Mouse (Mus musculus): Measurements from ENCODE around the gene Gm10840.
"Not testable (repeated sequence)": the region's sequence is repeated elsewhere in the genome, so short reads cannot be mapped to it uniquely, and the experiment has no call there.

Gm10840 gene

DNA sequence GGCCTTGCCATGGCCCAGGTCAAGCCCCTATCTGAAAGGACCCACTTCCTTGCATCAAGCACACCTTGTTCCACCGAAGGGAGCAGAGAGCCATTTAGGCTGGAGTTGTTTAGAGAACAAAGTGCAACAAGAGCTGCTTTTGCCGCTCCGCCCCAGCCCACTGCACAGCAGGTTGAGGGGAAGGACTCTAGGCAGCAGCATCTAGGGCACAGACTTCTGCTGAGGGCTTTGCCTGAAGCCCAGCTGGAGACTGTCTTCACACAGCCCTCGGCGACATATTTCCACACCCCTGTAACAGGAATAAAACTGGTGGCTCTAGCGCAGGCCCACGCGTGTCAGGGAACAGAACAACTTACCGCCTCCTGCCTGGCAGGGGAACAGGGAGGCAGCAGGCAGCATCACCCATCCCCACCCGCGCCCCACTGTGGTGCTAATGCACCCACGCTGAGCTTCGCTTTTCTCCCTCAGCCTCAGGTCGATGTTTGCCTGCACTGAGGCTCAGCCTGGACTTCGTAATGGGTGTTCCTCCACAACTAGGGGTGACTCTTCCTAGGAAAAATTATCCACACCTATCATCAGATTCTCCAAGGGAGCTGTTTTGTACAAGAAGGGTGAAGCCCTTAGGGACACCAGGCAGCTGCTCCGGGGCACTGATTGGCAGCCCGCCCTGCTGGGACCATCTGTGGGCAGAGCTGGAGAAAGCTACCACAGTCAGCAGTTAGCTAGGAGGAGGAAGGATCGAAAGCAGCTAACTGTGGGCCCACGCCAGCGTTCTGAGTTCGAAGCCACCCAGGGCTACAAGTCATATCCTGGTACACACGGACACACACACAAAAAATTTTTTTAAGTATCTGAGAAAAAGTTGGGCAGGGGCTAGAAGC, at the start of gene Gm10840, which contains the start of gene Limd2:
Gene Gm10840, plus strand, starts transcription at position 10 of the 881 bp plus-strand sequence.
Gene Limd2, minus strand, starts transcription at position 20 of the 881 bp plus-strand sequence.
- peak; percentile 79 for DNase-seq

DNA sequence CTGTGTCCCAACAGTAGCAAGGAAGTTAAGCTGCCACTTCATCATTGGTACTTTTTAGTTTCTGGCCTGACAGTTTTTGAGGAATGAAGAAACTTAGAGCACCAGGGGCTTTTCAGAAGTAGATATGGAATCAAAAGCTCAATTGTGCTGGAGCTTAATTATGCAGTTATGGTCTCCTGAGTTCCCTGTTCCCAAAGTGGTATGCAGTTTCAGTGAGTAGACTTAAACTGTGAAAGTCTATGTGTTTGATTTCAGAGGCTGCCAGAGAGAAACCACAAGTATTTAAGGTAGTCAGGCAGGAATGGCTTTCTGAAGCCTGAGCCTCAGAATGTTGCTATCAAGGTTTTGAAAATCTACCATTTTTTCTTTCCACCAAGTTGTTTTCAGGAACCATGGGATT, 49.0 kb upstream of the Gm10840 start:
- no peak for DNase-seq

DNA sequence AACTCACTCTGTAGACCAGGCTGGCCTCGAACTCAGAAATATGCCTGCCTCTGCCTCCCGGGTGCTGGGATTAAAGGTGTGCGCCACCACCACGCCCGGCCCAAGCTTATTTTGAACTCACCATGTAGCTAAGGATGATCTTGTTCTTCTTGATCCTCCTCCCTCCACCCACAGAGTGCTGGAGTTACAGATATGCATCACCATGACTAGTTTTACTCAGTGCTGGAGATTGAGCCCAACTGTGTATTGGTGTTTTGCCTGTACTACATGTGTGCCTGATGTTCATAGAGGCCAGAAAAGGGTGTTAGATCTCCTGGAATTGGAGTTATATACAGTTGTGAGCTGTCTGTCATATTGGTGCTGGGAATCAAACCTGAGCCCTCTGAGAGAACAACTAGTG, 38.4 kb upstream of the Gm10840 start:
- DNase-seq = no peak

DNA sequence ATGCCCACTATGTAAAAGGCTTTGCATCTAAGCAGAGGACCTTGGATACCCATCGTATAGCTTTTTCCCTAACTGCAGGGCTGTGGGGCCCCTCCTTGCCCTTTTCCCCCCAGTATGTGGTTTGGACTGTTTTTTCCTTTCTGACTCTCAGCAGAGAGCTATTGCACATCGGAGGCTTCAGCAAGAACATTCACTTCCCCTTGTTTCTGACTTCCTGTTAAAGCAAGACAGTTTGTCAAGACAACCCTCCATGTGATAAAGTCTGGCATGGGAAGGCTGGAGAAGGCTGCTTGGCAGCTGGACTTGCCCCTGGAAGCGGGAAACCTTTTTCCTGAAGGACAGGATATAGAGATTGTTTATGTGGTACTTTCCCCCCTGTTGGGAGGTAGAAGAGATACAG, 37.9 kb upstream of the Gm10840 start:
- no peak for DNase-seq

DNA sequence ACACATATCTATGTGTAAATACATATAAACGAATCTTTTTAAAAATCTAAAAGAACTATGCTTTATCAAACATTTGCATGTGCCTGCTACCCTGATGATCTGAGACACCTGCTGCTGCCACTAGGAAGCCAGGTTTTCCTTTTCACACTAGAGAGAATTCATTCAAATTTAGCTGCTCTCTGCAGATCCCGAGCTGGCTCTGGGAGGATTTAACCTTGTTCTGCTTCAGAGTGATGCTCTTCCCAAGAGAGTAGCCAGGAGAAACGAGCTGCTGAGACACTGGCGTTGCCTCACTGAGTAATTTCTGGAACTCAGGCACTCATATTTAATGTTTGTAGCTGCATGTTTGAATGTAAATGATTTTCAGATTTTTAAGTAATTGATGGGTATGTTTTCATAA, 35.9 kb upstream of the Gm10840 start:
- no peak for DNase-seq

DNA sequence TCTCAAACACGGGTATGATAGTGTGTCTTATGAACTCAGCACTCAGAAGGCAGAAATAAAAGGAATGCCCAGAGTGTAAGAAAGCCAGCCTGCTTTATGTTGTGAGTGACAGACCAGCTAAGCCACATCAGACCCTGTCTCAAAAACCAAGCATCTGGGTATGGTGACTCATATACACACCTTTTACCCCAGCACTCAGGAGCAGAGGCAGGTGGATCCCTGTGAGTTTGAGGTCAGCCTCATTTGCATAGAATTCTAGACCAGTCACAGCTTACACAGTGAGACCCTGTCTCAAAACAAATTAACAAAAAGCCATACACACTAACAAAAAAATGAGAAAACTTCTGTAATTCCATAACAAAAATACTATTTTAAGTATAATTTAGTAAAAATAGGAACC, 34.8 kb upstream of the Gm10840 start:
- no peak for DNase-seq

DNA sequence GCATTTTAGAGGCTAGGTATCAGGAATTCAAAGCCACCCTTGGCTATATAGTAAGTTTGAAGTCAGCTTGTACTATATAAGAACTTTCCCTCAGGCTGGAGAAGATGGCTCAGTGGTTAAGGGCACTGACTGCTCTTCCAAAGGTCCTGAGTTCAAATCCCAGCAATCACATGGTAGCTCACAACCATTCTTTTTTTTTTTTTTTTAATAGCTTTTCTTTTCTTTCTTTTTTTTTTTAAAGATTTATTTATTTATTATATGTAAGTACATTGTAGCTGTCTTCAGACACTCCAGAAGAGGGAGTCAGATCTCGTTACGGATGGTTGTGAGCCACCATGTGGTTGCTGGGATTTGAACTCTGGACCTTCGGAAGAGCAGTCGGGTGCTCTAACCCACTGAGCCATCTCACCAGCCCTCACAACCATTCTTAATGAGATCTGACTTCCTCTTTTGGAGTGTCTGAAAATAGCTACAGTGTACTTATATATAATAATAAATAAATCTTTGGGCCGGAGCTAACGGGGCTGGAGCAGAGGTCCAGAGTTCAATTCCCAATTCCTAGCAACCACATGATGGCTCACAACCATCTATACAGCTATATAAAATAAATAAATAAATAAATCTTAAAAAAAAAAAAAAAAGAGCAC, 33.8 kb upstream of the Gm10840 start:
- not testable (repeated sequence) for DNase-seq

DNA sequence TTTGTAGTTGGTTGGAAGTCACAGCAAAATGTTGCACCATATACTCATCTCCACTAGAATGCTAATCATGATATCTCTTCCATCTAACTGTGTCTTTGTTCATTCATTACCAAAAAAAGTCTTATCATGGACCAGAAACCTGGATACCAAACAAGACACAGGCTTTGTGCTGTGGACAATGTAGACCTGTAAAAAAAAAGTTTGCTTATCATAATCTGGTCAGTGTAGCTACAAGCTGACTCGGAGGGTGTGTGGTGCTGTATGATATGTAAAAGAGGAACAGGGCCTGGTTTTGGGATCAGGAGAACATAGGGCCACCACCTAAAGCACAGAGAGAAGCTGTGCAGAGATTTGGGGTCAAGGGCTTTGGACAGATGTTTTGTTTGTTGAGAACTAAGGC, 31.2 kb upstream of the Gm10840 start:
- no peak for DNase-seq

DNA sequence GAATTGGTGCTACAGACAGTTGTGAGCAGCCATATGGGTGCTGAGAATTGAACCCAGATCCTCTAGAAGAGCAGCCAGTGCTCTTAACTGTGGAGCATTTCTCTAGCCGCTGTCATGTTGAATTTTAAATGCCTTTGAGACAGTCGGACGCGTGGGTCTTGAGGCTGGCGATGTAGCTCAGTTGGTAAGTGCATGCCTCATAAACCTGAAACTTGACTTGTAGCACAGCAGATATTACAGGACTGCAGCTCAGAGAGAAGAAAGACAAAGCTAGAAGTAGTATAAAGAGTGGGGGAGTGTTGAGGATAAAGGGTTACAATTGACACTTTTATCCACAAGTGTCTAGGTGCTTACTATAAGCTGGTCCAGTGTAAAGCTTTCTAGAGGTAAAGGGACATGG, 28.1 kb upstream of the Gm10840 start:
- DNase-seq = no peak

DNA sequence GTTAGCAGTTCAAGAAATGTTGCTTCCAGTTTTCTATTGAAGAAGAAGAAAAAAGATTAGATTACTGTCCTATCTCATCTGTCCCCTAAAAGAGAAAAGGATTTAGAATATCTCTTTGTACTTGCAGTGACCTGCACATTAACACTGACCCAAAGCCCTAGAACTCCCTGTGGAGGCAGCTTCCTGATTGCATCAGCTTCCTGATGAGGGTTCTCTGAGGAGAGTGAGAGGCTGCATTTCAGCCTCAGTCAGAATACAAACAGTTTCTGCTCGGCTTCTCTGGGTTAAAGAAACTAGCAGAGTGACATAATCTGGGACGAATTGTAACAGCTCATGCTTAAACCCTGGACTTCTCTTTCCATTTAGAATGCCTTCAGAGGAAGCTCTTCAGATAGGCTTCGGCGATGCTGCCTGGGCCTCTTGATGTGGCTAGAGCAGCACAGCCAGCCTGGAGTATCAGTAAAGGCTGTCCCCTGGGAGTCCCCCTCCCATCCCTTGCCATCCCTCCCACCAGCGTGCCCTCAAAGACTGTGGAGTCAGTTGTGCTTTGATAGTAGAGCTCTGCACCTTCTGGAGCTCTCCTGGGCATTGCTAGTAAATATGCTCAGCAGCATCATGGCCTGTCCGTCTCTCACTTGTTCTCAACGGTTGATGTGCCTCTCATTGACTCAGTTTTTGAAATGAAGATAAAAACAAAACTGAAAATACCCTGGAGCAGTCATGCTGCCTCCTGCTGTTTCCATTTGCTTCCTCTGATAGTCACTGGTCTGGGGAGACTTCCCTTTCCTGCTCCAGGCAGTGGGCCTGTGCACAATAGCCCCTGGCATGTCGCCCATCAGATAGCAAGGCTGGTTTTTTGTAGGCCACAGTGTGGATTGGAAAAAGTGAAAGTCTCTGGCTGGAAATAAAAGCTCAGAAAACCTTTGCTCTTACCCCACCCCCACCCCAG, 25.8 kb upstream of the Gm10840 start:
- DNase-seq = peak; percentile 61

DNA sequence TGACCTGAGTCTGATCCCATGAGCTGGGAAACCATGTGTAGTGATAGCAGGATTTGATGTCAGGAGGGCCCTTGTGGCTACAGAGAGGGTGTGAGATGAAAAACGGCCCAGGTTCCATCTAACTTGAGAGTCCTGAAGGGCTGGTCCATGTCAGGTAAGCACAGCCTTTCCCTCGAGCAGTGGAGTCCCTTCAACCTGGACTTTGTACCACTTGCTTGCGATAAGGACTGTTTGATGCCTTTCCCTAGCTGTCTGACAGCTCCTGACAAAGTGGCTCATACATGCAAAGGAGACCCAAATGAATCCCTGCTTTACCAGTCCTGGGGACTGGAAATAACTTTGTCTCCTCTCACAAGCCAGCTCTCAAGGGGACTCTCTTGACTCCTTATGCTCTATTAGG, 9.4 kb upstream of the Gm10840 start:
- DNase-seq = no peak

DNA sequence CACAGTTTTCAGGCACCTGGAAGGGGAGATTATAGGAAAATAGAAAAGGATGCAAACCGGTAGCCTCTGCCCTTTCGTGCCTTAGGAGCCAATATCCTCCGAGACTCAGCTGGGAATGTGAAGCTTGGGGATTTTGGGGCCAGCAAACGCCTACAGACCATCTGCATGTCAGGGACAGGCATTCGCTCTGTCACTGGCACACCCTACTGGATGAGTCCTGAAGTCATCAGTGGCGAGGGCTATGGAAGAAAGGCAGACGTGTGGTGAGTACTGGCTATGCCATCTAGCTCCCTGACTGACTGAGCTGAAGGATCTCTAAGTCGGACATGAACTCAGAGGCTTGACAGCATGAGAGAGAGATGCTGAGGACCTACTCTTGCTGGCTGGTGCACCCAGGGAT, 8.5 kb upstream of the Gm10840 start:
- no peak for DNase-seq

DNA sequence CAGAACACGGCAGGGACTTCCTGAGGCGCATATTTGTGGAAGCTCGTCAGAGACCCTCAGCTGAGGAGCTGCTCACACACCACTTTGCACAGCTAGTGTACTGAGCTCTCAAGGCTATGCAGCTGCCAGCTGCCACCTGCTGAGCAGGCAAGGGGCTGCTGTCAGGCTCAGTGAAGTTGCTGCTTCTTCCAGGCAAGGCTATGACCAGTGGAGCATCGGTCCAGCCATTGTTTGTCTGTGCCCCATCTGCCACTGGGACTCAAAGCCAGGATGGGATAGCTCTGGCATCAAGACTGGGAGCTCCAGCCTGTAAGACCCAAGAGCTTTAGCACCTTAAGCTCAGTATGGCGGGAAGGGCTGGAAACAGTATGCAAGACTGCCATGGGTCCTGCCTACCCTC, 6.6 kb upstream of the Gm10840 start:
- DNase-seq = no peak

DNA sequence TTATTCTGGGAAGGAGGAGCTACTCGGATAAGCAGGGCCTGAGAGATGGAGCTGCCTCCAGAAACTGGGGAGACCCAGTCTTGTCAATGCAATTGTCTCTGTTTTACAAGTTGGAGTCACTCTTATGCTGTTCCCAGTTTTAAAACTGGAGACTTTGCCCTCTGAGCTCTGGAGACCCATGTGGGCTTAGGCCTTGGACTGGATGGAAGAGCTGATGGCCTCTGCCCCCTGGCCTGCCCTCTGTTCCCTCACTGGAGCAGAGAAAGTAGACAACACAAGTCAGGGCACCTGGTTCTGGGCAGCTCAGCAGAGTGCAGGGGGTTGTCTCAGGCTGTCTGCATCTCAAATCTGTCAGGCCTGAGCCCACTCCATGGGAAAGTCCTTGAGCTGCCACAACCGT, 5.9 kb upstream of the Gm10840 start:
- DNase-seq = no peak

DNA sequence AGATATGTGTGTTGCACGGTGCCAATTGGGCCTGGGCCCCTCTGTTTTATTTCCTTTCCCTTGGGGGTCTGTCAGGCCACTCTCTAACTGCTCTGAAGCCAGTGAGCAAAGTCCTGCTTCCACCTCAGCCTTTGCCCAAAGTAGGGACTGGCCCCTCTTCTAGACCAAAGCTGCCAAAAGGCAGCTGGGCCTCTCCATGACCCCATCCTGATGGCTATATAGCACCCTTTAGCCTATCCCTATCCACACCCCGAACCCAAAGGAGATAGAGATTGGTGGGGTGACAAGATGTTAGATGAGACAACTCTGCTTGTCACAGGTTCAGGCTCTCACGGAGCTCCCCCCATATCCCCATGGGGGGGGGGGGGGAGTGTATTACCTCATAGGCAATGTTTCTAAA, 4.9 kb upstream of the Gm10840 start:
- DNase-seq = no peak

DNA sequence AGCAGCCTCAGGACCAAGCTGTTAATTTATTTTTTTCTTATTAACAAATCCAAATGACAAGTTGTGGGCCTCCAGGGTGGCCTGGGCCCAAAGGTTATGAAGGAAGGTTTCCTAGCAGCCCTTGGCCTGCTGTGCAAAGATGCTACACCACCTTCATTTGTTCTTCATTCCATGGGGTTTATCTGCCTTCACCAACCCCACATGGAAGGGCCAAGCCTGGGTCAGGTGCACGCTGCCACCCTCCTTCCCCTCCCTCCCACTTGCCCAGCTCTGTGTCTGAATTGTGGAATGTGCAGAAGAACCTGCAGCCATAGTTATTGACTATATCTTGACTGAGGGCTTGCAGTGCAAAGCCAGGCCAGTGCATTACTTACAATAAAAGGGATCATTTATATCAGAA, 4.4 kb upstream of the Gm10840 start:
- no peak for DNase-seq

DNA sequence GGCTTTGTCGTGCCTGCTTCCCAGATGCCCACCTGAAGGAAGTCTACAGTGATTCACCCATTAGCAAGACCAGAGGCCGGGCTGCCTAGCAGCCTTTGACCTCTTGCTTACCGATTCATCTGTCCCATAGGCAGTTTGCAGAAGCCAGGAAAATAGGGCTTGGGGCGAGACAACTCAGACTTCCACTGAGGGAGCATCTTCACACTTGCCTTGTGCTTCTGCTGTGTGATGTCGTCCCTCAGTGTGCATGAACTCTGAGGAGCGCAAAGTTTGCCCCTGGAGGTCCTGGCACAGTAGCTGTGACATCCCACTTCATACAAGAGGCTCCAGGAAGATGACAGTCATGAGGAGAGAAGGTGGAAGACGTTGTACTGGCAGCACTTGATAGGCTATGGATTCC, 3.5 kb upstream of the Gm10840 start:
- DNase-seq = no peak

DNA sequence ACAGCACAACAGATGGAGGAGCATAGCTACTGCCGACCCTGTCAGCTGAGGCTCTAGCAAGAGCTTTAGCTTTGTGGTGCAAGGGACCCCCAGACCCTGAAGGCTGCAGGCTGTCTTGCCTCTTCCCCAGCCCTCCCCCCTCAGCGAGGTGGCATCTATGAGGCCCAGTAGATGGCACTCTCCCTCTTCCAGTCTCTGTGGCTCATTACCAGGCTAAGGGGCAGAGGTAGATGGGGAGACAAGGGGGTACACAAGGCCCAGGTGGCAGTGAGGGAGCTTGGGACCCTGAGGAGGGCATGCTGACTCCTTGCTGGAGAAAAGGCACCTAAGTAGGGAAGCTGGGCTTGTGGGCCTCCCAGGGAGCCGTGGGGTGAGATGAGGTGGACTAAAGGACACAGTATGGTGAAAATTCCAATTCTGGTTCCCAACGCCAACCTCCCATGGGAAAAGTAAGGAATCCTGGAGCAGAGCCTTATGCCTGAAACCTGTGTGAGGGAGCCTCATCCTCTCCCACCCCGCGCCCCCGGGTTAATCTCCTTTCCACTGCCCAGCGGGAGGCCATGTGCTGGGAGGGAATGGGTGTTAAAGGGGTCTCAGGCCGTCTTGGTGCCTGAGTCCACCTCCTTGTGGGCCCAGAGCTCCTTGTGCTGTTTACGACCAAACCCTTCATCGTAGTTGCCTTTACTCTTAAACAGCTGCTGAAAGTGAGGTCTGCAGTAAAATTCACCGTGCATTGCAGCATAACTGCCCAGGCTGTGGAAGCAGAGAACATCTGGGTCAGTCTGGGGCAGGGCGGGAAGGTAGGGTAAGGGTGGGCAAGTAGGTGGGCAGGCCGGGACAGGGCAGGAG, 2.3 kb upstream of the Gm10840 start:
- peak; percentile 50 for DNase-seq

DNA sequence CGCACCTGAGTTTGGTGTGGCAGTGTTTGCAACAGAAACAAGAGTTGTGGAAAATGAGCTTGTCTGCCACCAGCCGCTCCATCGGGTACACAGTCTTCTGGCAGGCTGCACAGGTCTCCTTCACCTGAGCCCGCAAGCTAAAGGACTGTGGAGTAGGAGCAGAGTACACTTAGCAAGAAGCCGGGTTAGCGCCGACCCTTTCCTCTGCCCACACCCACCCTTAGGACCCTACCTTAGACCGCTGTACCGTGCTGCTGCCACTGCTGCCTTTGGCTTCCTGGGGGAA, 1.8 kb upstream of the Gm10840 start:
- no peak for DNase-seq

DNA sequence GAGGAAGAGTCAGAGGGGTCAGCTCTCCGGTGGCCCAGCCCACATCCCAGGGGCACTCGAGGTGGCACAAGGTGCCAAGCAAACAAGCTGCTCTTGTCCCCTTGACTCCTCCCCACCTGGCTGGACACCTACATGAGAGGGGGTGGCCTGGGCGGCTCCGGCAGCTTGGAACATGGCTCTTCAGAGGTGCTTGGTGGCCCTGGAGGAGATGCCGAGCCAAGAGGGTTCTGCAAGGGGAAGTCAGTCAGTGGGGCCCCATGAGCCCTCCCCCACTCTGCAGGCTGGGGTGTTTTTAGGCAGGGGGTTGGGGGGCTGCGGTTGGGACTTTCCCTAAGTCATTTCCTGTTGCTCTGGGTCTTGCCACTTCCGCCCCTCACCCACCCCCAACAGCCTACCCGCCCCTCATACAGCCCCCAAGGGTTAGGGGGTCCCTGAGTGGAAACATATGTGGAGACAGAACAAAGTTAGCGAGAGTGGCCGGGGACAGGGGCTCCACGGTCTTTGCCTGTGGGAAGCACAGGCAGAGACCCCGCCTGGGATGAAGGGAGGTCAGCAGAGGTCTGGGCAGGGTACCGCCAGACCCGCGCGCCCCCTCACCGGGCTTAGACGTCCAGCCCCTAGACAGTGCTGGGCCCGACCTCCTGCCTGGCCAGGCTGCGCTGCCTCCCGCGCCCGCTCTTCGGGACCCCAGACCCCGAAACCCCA, 1.3 kb upstream of the Gm10840 start:
- DNase-seq = peak; percentile 44

DNA sequence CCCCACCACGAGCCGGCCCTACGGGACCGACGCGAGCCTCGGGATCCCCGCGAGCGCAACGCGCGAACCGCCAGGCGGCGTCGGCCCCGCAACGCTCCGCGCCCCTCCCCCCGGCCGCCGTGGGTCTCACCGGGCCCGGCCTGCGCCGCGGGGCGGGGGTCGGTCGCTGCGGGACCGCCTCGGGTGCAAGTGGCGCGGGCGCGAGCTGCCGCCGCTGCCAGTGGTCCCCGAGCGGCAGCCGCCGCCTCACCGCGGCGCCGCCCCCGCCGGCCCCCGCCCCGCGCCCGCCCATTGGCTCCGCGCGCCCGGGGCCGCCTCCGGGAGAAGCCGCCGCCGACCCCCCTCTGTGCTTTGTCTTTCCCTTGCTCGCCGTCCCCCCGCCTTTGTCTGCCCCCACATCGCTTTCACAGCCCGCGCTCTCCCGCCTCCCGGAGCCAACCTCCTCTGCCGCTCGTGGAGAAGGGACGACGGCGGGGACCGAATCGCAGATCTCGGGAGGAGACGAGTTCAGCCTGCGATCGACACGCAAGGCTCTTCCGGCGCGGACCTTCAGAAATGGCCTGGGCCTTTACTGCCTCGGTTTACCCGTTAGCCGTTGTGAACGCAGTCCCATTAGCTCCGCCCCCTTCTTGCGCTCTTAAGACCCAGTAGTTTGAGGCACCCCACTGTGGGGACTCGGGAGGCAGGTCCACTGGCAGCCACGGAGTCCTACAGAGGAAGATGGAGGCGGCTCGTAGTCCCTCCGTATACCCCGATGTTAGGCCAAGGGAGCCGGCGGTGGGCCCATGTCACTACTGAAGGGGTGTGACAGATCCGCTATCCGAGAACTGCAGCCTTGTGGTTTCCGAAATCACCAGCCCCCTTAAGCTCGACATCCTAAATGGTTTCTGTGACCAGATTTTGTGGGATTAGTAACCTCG, 469 bp upstream of the Gm10840 start:
- DNase-seq = peak; percentile 87
